Mouse (Mus musculus) olfactory bulb, adult 2 months (tissue): ENCODE results near the gene Epp13.
"Not testable (repeated sequence)": the region's sequence is repeated elsewhere in the genome, so short reads cannot be mapped to it uniquely, and the experiment has no call there.

ENCODE experiments used
- CTCF ChIP-seq: fragments of 200-500 bp; IDR thresholded peaks from 2 replicates; pipeline ENCODE4 v1.5.1; 2012; ENCODE audit warnings: low read depth, mild to moderate bottlenecking, low read length, moderate library complexity; ENCODE audit not compliant: insufficient read depth
- POLR2A ChIP-seq: fragments of 200-500 bp; IDR thresholded peaks from 2 replicates; pipeline ENCODE4 v1.6.1; 2012; ENCODE audit warnings: mild to moderate bottlenecking, low read depth, low read length, moderate library complexity; ENCODE audit not compliant: insufficient read depth

DNA sequence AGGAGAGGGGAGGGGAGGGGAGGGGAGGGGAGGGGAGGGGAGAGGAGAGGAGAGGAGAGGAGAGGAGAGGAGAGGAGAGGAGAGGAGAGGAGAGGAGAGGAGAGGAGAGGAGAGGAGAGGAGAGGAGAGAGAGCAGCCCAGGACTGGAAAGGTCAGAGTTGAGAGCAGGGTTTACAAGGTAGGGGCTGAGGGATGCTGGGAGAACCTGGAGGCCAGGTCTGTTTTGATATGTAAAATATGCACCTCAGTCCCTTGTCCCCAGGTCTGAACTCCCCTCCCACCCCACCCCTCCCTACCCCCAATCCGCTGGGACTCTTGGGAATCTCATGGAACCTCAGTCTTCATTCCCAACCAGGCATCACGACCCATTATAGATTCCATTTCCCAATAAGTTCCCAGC is 7.5 kb downstream of the Epp13 start:
- not testable (repeated sequence) for TF ChIP-seq CTCF, POLR2A
